Mouse (Mus musculus) adipose tissue, adult 10 weeks (tissue): Measurements from ENCODE around the gene Fbxo7. TPM values are rescaled to one million over a fixed set of nuclear protein-coding genes. Genes with fewer than 3 reads are reported as not detected.

Source experiments
- polyA plus RNA-seq: library from polyadenylated mRNA; stranded (reverse); fragments of 350-450 nt; fragmentation: Illumina TruSeq; extraction: RNeasy Lipid Tissue Mini Kit (QIAGEN cat#74804); gene quantifications from one replicate; pipeline ENCODE4 v1.2.3, GENCODE M21; 2014; ENCODE audit warnings: low read depth, low replicate concordance

The Fbxo7 gene
- 27.0 TPM for polyA plus RNA-seq

GRCm38 (mm10) chr10:86021749-86022473 lies at the start of gene Fbxo7:
Gene Fbxo7, plus strand, starts transcription at chr10:86021972.

DNA sequence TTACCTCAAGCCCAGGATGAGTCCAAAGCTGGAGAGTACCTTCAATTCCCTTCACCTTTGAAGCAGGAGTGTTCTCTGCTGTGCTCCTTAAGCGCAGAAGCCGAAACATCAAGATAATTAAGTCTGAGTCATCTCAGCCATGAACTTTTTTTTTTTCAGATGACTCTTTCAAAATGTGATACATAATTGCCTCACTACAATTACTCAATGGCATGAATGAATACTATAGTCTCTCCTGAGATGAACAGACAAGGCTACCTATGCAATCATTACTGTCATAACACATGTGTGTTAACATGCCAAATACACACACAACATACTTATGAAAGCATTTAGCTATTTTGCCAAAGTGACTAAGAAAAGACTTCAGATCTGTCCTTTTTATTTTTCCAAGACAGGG lies 10.0 kb upstream of the Fbxo7 start, which contains the start of gene Bpifc:
TSS of gene Bpifc (minus strand) at position 115 of the 400 bp plus-strand sequence.

Other genes starting within 250 kb of the Fbxo7 start
- gene Pwp1, start 192.5 kb upstream of the Fbxo7 start, polyA plus RNA-seq: 20.2 TPM
- gene Prdm4, start 104.8 kb upstream of the Fbxo7 start, polyA plus RNA-seq: 23.4 TPM
- gene Ascl4, start 94.3 kb upstream of the Fbxo7 start, polyA plus RNA-seq: 13.8 TPM
- 269 TPM for gene Rtcb, start 64.1 kb upstream of the Fbxo7 start, polyA plus RNA-seq
- 2.3 TPM for gene Bpifc, start 10.1 kb upstream of the Fbxo7 start, polyA plus RNA-seq